ENCODE assay signal across 21 mouse cellular contexts in the genomic region with DNA sequence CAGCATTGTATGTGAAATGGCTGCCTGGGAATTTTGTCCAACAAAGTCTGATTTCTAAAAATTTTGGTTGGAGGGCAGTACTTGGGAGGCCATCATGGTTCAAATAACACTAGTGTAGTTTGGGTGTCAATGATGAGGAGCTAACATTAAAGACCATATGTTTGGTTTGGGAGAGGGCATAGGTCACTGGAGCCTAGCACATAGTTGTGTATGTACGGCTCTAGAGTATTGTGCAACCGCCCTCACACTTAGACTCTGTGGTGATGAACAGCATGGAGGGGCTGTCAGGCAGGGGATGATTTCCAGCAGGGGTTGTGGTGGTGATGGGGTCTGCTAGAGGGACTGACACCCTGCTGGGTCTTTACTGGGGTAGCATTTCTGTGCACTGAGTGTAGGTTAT.
A peak's percentile ranks its signal among the peaks of the same experiment; 100 is the strongest.
DNase-seq lines count a peak whose midpoint lies in the region; ATAC-seq and TF ChIP-seq lines count a peak whose summit lies in the region.
"Had no signal": no experiment of that assay in that cellular context is flagged by ENCODE, and none has a peak within 500 bp of the region (broad histone marks: within the 10 kb centered on the region; RNA-seq: fewer than 3 reads in every experiment).

No protein-coding gene starts in this region.

- no peak for TF ChIP-seq POLR2A in lung, adult 2 months (IDR thresholded peaks at IDR 0.05; ENCODE audit: borderline replicate concordance, extremely low read depth, low read depth, low read length)

- H3K4me3 ChIP-seq in lung, embryonic 14.5 days (ENCODE audit: low read depth, low read length), result no peak overlapping the region
- no peak overlapping the region for H3K4me3 ChIP-seq in lung, adult 2 months (replicated peaks; ENCODE audit: extremely low read depth, low read depth, low read length)
- no peak overlapping the region for H3K4me3 ChIP-seq in lung, embryonic 16.5 days (ENCODE audit: low read length)
- H3K4me3 ChIP-seq: embryonic facial prominence, embryonic 13.5 days; embryonic facial prominence, embryonic 15.5 days; erythroblast, embryonic 14.5 days; forebrain, embryonic 10.5 days; forebrain, embryonic 12.5 days had no signal

- TF ChIP-seq CTCF in lung, embryonic 14.5 days (IDR thresholded peaks at IDR 0.05; ENCODE audit: low read depth), result no peak
- TF ChIP-seq CTCF in lung, adult 2 months (IDR thresholded peaks at IDR 0.05; ENCODE audit: insufficient read depth, low read length), result no peak

- H3K9ac ChIP-seq in lung, embryonic 14.5 days, result no peak overlapping the region
- no peak overlapping the region for H3K9ac ChIP-seq in lung, embryonic 16.5 days (ENCODE audit: low read length)
- H3K9ac ChIP-seq: embryonic facial prominence, embryonic 13.5 days; embryonic facial prominence, embryonic 15.5 days; forebrain, embryonic 12.5 days had no signal

- peak; percentile 35; the same call in 1 of the 2 replicates for ATAC-seq in lung, embryonic 14.5 days (ENCODE audit: insufficient read depth)
- peak; percentile 76 for ATAC-seq in lung, embryonic 16.5 days (ENCODE audit: low read depth)
- ATAC-seq: forebrain, embryonic 14.5 days; forebrain, embryonic 16.5 days had no signal

- H3K4me2 ChIP-seq in lung, embryonic 14.5 days, result no peak overlapping the region
- H3K4me2 ChIP-seq in lung, embryonic 16.5 days (ENCODE audit: low read depth, low read length), result no peak overlapping the region
- H3K4me2 ChIP-seq: embryonic facial prominence, embryonic 13.5 days; embryonic facial prominence, embryonic 15.5 days; forebrain, embryonic 12.5 days had no signal

- 55% methylated on average over 2 of the region's 2 CpGs for WGBS in lung, embryonic 14.5 days
- 80% methylated on average over 2 of the region's 2 CpGs for WGBS in lung, adult 2 months
- WGBS in lung, embryonic 16.5 days, result 58% methylated on average over 2 of the region's 2 CpGs

- no peak overlapping the region for H3K27ac ChIP-seq in lung, embryonic 14.5 days (ENCODE audit: low read depth)
- no peak overlapping the region for H3K27ac ChIP-seq in lung, embryonic 16.5 days (ENCODE audit: low read length)
- H3K27ac ChIP-seq: embryonic facial prominence, embryonic 13.5 days; embryonic facial prominence, embryonic 15.5 days; forebrain, embryonic 10.5 days; forebrain, embryonic 12.5 days had no signal

- peak; percentile 21 for DNase-seq in lung, embryonic 14.5 days
- DNase-seq in lung, adult 2 months, result no peak
- DNase-seq in lung, postnatal 36 days, result no peak
- DNase-seq: adrenal gland, adult 2 months; adrenal gland, postnatal 10 days; adrenal gland, postnatal 25 days; cerebellum, adult 11 months; cerebellum, adult 18-20 months; cerebellum, adult 8-10 months; cerebellum, adult 9-11 months; cerebellum, postnatal 14 days; cerebellum, postnatal 36 days; embryo, embryonic 11 days had no signal

- H3K36me3 ChIP-seq in lung, embryonic 14.5 days (ENCODE audit: insufficient read depth), result no peaks in the 10 kb centered on the region
- H3K36me3 ChIP-seq in lung, embryonic 16.5 days (ENCODE audit: control insufficient read depth, insufficient read depth, low read length), result no peaks in the 10 kb centered on the region
- H3K36me3 ChIP-seq: embryonic facial prominence, embryonic 13.5 days; embryonic facial prominence, embryonic 15.5 days; forebrain, embryonic 10.5 days; forebrain, embryonic 12.5 days had no signal

- no peaks in the 10 kb centered on the region for H3K27me3 ChIP-seq in lung, embryonic 14.5 days (ENCODE audit: insufficient read depth, low read length)
- H3K27me3 ChIP-seq in lung, embryonic 16.5 days (ENCODE audit: control insufficient read depth, insufficient read depth, low read depth, low read length), result no peaks in the 10 kb centered on the region
- H3K27me3 ChIP-seq: embryonic facial prominence, embryonic 13.5 days; embryonic facial prominence, embryonic 15.5 days; forebrain, embryonic 12.5 days had no signal

- H3K4me1 ChIP-seq in lung, embryonic 14.5 days (ENCODE audit: insufficient read depth), result no peaks in the 10 kb centered on the region
- H3K4me1 ChIP-seq in lung, adult 2 months (ENCODE audit: control insufficient read depth, insufficient read depth, low read length), result no peaks in the 10 kb centered on the region
- no peaks in the 10 kb centered on the region for H3K4me1 ChIP-seq in lung, embryonic 16.5 days (replicated peaks; ENCODE audit: control insufficient read depth, insufficient read depth, low read length)
- H3K4me1 ChIP-seq: embryonic facial prominence, embryonic 13.5 days; embryonic facial prominence, embryonic 15.5 days; forebrain, embryonic 10.5 days; forebrain, embryonic 12.5 days had no signal

- H3K9me3 ChIP-seq in lung, embryonic 14.5 days (ENCODE audit: low read depth, low read length), result no peaks in the 10 kb centered on the region
- no peaks in the 10 kb centered on the region for H3K9me3 ChIP-seq in lung, embryonic 16.5 days (ENCODE audit: control insufficient read depth, low read length)
- H3K9me3 ChIP-seq: embryonic facial prominence, embryonic 13.5 days; embryonic facial prominence, embryonic 15.5 days; forebrain, embryonic 12.5 days had no signal
